ENCODE assay signal across 11 mouse cellular contexts in genomic region chr11:8792146-8792545, GRCm38 (mm10).
A peak's percentile ranks its signal among the peaks of the same experiment; 100 is the strongest.
DNase-seq lines count a peak whose midpoint lies in the region.
"Had no signal": no experiment of that assay in that cellular context is flagged by ENCODE, and none has a peak within 500 bp of the region (broad histone marks: within the 10 kb centered on the region; RNA-seq: fewer than 3 reads in every experiment).

No protein-coding gene starts in this region.

- peak; percentile 47 for DNase-seq in kidney, postnatal 10 days
- no peak for DNase-seq in kidney, adult 9 months
- peak; percentile 14 for DNase-seq in NIH3T3 (ENCODE audit: low read depth)
- DNase-seq in adrenal gland, postnatal 36 days: peak; percentile 51 to 67
- DNase-seq in thymus, postnatal 10 days (ENCODE audit: low spot score in 2 of 2): peak; percentile 25 to 48
- no peak for DNase-seq in layer of hippocampus, adult 9-11 months
- DNase-seq in urinary bladder, postnatal 10 days (ENCODE audit: low spot score): no peak
- DNase-seq: cerebellum, adult 11 months; cerebellum, postnatal 36 days; gastrocnemius, postnatal 25 days; right cerebral cortex, postnatal 14 days had no signal

Comparison
In these comparisons a context has a peak if more than half of its experiments do, and no peak if none do; other contexts are left out.
1. DNase-seq: peak in kidney, postnatal 10 days (single experiment), NIH3T3 (single experiment), adrenal gland, postnatal 36 days (2 of 2) and thymus, postnatal 10 days (2 of 2); none in kidney, adult 9 months (single experiment), layer of hippocampus, adult 9-11 months (single experiment) and urinary bladder, postnatal 10 days (single experiment).